Mouse (Mus musculus): ENCODE results near the gene Setd1b.

- TF ChIP-seq CTCF (IDR thresholded peaks at IDR 0.05; ENCODE audit: extremely low read depth, insufficient read length, insufficient replicate concordance, low read depth, low read length) (no peak), POLR2A (IDR thresholded peaks at IDR 0.05; ENCODE audit: low read depth, low read length) (no peak)
These were observed 59.5 kb downstream of the Setd1b start for GRCm38 (mm10) chr5:123201523-123201892.
